Mouse (Mus musculus): ENCODE results near the gene Atp11a.

The Atp11a gene

DNA sequence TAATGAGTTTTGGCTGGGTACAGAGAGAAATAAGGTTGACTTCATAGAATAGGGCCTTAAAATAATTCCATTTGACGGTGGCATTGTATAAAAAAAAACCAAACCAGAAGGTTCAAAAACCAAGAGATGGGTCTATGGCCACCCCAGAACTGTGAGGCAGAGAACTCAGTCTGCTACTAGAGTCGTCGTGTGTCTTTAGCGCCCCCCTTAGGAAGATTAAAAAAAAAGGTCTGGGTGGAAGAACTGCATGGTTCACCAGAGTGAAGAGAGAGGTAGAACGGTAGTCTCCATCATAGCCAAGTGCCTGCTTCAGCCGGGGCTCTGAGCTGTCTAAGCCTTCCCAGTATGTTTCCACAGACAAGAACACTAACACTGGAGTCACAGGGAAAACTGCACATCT, 54.4 kb downstream of the Atp11a start:
- no peak for DNase-seq (ENCODE audit: low read depth, low spot score)

DNA sequence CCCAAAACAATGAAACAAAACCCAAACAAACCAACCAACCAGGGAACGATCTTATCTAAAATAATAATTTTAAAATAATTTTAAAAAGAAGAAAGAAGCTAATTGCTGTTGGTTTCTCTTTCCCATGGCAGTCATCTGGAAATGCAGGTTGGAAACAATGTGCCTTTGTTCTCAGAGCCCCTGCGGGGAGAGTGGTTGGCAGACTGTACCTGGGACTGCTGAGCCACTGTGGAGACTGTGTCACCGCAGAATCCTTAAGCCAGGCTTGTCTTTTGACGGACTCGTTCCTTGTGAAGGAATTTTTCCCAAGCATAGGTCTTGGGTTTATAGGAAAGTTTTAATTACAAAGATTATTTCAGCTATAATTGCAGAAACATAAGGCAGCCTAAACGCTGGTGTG, 59.6 kb downstream of the Atp11a start:
- no peak for DNase-seq (ENCODE audit: low read depth, low spot score)

DNA sequence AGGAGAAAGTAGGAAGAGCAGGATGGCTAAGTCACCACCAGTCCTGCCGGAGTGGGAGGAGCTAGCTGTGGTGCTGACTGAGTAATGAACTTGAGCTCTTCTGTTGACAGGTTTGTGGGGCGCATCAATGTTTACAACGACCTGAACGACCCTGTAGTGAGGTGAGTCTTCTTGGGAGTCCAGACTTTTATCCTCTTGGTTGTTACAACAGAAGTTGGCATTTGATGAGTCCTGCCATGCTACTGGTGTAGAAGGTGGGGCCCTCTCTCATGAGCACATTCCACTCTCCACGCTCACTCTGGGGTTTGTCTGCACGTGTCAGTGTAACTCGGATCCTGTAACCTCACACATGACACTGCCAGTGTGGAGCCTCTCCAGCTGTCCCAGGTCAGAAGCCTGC, 66.1 kb downstream of the Atp11a start:
- no peak for DNase-seq (ENCODE audit: low read depth, low spot score)

DNA sequence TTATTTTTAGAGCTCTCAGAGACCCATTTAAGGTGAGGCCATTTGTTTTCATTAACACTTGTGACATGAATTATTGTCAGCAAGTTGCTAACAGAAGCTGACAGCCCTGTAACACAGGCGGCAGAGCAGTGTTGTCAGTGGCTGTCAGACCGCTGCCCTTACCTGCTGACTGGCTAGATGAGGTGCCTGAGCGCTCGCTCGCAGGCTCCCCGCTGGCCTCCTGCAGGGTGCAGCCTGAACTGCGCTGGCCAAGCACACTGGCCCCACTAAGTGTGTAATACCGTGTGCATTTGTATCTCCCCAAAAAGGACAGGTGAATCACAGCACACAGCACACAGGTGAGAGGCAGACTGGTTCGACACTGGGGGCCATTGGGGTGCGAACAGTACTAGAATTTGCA, 67.7 kb downstream of the Atp11a start:
- DNase-seq (ENCODE audit: low read depth, low spot score) = no peak

DNA sequence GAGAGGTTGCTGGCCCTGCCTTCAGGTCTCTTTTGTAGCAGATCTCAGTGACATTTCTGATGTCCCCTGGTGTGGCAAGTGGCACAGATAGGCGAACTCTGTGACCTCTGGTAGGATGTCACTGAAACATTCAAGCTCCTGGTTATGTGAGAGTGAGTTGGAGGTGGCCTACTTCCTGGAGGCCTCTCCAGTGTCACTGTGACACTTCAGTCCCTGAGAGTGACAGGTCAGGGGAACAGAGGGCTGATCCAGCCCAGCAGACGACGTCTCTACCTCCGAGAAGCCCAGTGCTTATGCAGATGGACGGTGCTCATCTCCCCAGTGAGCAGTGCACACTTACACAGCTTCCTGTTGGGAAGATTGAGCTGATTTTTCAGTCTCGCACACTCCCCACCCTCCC, 68.4 kb downstream of the Atp11a start:
- no peak for DNase-seq (ENCODE audit: low read depth, low spot score)

DNA sequence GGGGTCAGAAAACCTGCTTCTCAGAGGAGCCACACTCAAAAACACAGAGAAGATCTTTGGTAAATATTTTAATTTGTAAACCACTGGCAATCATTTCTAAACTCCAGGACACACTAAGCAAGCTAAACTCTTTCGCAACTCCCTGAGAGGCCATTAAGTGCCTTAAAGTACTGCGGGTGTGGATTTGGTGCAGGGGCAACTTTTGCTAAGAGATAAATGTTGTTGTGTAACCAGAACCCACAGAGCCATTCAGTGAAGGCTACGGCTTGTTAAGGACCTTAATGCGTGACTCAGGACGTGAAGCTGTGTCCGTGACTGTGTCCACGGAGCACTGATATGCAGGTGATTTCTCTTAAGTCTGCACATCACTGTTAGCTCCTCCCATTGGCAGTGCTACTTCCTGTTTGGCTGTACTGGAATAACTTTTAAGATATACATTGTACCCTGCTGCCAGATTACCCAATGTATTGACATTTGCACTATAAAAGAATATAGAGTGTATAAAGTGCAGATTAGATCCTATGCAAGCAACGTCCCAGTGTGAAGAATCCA, 68.9 kb downstream of the Atp11a start:
- no peak for DNase-seq (ENCODE audit: low read depth, low spot score)

DNA sequence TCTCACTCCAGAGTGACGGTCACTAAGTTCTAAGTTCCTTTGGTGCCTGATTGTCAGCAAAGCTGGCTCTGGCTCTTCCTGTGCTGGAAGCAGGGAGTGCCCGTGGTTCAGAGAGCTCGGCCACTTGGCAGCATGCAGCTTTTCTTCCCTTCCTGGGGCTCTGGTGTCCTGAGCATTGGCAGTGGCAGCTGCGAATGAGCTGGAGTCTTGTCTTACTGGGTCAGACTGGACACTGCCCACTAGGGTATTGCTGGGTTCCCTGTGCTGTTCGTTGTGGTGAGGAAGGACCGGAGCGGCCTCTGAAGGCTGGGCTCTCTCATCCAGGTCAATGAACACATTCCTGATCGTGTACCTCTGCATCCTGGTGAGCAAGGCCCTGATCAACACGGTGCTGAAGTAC, 70.3 kb downstream of the Atp11a start:
- no peak for DNase-seq (ENCODE audit: low read depth, low spot score)

DNA sequence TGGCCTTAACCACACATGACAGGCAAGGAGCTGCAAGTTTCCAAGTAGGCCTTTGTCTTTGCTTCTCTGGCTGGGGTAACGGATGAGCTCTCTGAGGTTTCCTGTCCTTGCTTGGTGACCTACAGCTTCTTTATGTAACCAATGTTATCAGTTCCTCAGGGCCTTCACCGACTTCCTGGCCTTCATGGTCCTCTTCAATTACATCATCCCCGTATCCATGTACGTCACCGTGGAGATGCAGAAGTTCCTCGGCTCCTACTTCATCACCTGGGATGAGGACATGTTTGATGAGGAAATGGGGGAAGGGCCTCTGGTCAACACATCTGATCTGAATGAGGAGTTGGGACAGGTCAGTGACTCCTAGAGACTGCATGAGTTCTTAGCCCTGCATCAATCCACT, 71.5 kb downstream of the Atp11a start:
- no peak for DNase-seq (ENCODE audit: low read depth, low spot score)

DNA sequence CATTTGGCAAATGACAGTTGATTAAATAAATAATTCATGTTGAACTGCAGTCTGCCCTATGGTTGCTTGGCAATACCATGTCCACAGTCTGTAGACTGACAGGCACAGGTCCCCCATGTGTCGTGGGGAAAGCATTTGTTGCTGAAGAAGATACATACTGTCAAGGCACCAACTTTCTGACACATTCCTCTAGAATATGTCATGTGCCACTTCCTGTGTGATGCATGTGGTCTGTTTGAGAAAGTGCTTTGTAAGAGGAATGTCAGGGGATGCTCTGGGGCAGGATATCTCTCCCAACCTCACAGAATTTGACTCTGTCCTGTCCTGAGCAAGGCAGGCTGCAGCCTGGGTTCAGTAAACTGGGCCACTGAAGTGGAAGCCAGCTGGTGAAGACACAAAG, 72.6 kb downstream of the Atp11a start:
- DNase-seq (ENCODE audit: low read depth, low spot score) = no peak

DNA sequence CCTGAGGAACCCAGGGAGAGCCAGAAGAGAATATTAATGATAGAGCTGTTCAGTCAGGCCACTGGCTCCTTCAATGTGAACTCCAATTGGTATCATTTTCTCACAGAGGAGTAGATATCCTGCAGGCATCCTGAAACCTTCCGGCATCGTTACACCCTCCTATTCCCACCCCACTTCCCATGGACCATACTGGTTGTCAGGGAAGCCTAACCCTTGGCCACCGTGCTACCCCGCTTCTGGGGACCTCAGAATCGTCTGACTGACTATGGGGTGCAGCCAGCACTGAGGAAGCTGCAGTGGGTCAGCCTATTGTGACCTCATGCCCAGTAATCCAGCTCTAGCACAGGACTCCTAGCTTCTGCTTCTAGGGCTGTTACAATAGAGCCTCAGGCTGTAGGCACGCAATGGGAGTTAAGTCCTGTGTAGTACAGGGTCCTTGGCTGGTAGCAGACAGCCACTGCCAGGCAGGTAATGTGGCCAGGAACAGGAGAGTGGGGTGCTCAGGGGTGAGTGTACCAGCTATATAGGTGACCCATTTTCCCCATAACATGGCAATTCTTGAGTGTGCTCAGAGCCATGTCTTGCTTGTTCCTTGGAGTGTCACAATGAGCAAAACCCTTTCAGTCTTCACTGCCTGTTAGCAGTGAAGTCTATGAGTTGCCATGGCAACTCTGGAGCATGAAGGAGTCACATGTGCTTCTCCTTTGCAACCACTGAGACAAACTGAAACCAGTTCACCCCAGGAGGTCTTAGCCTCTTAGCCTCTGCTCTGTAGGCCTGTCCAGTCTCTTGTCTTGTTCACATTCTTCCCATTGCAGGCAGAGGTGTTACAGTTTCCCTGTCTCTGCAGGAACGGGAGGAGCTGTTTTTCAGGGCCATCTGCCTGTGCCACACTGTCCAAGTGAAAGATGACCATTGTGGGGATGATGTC, 75.1 kb downstream of the Atp11a start:
- no peak for DNase-seq (ENCODE audit: low read depth, low spot score)

DNA sequence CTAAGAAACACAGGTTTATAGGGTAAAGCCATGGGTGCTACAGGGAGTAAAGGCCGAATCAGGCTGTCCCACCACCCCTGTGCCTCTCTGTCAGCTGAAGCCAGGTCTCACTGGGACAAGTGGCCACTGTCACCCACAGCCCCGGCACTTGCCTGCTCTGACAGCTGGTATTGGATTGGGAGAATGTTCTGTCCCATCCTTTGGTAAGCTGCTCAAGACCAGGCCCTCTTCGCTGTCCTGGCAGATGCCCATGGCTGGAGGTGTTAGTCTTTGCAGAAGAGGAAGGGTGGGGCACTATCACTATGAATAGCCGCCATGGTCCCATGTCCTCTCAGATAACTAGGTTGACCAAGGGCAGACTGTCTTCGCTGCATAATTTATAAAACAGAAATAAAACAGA, 76.8 kb downstream of the Atp11a start:
- no peak for DNase-seq (ENCODE audit: low read depth, low spot score)

DNA sequence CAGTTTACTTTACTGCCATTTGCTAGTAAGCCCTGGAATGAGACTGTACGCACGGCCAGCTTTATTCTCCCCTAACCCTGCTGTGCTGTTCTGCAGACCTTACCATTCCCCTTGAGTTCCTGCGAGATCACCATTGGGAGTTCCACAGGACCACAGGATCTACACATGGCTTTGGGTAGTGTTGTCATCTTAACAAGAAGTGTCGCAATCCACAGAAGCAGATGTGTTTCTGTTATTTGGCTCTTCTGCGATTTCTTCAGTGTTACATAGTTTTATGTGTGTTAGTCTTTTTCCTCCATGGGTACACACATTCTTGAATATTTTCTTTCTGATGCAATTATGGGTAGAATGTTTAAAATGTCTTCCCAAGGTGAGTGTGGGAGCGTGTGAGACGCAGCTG, 84.0 kb downstream of the Atp11a start:
- DNase-seq (ENCODE audit: low read depth, low spot score) = no peak

DNA sequence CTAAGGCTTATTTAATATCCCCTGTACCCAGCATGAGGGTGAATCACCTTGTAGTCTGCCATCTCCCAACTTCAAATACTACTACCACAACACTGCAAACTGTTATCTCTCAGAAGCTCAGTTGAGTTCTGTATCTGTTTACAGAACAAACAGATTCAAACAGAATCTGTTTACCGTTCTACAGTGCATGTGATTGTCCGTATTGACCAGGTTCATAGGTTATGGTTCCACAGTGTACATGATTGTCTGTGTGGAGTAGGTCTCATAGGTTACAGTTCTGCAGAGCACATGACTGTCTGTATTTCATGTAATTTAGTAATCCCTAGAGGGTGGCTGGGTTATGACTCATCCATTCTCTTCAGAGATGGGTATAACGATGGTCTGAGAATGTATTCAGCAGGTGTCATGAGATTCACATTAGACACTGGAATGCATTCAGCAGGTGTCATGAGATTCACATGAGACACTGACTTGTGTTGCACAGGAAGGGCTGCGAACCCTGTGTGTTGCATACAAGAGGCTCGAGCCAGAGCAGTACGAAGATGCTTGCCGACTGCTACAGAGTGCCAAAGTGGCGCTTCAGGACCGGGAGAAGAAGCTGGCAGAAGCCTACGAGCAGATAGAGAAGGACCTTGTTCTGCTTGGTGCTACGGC, 85.7 kb downstream of the Atp11a start:
- DNase-seq (ENCODE audit: low read depth, low spot score) = no peak

DNA sequence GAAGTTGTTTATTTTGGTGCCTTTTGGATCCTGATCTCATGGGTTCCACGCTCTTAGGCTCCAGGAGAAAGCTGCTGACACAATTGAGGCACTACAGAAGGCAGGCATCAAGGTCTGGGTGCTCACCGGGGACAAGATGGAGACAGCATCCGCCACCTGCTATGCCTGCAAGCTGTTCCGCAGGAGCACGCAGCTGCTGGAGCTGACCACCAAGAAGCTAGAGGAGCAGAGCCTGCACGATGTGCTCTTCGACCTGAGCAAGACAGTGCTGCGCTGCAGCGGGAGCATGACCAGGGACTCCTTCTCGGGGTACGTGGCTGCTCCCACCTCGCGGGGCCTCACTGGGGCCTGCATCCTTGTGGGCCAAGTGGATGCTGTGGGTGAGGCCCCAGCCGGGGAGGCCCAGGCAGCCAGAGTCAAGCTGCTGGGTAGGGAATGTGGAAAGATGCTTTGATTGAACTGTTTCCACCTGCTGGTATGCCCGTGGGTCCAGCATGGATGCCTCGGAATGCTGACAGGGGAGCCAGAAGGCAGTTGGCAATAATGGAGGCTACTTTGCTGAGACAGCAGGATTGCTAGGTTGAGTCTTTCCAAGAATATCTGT, 87.6 kb downstream of the Atp11a start:
- no peak for DNase-seq (ENCODE audit: low read depth, low spot score)

DNA sequence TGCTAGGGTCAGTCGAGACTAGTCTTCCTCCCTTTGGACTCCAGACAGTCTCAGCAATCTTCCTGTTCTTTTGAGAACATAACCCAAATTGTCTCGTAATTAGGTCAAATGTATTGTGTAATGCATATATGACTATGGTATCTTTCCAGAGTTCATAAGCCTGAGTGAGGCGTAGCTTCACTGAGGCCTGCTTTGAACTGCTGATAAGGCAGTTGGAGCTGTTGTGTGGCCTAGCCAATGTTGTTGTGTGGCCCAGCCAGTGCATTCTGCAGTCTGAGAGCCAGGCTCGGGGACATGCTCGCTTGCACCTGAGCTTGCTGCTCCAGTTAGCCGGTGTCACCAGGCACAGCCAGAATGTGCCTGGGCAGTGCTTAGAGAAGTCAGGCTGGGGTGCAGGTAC, 89.6 kb downstream of the Atp11a start:
- DNase-seq (ENCODE audit: low read depth, low spot score) = no peak

DNA sequence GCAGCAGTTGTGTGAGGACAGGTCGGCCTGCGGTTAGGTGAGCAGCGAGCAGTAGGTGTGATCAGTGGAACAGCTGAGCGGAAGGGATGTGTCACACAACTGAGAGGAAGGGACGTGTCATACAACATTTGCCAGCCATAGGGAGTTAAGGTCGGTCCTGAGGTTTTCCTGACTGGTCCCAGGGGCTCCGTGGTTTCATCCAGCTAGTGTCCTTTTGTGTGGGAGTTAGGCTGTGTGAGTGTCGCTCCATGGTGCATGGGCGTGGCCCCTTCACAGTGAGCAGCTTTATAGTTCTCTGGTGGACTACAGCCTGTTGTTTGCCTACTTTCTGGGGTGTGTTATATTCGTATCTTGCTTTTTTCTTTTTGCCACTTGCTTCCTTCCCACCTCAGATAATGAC, 94.4 kb downstream of the Atp11a start:
- no peak for DNase-seq (ENCODE audit: low read depth, low spot score)

DNA sequence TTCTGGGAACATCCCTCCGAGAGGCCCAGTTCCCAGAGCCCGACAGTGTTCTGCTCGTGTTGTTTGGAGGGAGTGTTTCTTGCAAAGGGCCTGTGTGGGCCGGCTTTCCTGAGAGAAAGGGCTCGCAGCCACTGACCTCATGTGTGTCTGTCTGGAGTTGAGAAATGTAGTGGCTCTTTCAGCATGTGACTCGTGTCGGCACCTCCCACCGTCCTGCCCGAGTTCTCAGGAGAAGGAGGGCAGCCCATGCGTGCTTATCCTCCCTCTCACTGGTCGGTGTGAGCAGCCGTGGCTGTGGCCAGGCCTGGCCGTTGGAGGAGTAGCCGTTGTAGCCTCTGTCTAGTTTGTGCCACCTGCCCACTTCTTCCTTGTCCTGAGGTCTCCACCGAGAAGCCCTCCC, 99.2 kb downstream of the Atp11a start:
- DNase-seq (ENCODE audit: low read depth, low spot score) = no peak

DNA sequence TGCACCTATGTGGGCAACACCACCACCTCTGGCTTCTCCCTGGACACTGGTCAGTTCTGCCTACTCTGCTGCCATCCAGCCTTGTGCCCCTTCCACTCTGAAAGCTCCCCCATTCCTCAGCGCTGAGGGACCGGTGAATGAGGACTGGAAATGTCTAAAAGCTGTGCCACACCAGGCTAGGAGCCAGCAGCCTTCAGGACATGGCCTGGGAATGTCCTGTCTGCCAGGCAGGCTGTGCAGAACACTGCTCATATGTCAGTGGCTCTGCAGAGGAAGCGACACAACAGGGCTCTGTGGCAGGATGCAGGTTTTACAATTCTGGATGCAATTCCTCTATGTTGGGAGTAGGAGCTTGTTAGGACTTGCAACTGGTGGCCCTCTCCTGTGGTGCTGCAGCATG, 106.2 kb downstream of the Atp11a start:
- no peak for DNase-seq (ENCODE audit: low read depth, low spot score)

DNA sequence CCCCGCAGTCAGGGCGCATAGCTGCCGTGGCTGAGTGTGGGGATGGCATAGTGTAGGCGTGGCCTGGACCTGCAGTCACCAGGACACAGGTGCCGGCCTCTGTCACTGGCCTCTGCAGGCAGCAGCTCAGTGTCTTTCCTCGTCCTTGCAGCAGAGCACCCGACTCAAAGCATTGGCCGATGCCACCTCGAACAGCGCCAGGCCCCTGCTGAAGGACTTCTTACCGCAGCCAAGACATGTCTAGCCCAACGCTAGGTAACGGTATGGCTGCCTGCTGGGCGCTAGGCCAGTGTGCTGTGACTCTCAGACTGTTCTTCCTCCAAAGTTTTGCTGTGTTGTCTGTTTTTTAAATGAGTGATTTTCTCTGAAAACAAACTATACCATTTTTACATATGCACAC, 106.8 kb downstream of the Atp11a start:
- DNase-seq (ENCODE audit: low read depth, low spot score) = no peak

DNA sequence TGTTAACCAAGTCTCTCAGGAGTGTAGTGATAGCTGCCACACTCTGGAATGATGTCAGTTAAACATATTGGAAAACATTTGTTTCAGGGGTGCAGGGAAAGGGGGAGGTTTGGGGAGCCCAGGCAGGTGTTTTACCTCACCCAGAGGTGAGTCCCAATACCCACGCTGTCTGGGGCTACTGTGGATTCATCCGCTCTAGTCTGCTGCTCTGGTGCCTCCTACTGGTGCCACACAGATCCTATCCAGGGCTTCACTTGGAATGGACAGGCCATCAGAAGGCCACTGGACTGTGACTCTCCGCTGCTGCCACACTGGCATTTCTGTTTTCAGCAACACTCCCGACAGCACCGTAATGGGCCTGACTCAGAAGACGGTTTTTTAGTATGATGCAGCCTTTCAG, 109.0 kb downstream of the Atp11a start:
- no peak for DNase-seq (ENCODE audit: low read depth, low spot score)

DNA sequence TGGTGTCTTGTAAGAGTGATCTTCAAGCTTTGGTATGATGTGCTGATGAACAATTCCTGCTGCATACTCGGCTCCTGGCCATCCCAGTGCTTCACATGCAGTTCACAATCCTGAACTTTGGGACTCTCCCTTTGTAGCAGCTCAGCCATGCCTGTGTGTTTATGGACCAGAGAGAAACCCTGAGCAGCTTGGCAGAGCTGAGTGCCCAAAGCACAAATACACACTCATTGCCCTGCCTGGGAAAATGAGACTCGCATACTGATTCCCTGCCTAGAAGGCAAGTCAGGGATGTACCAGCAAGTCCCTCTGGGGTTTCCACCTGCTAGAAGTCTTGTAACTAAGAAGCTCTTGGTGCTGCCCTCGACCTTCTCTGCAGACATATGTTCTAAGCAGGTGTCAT, 112.8 kb downstream of the Atp11a start:
- no peak for DNase-seq (ENCODE audit: low read depth, low spot score)

DNA sequence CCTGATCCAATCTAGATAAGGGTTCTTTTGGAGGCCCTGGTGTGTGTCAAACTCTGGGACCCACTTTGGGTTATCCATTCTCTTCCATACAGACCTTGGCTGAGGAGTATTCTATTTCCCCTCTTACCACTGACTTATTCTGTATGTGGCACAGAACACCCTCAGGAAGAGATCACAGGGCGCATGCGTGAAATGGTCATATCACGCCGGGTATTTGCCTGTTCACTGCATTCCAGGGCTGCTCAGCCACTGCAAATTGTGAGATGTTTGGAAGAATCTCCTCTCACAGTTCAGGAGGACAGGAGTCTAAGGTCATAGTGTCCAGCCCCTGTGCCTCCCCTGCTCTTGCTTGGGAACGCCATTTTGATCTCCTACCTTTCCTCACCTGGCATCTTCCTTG, 113.8 kb downstream of the Atp11a start:
- no peak for DNase-seq (ENCODE audit: low read depth, low spot score)

DNA sequence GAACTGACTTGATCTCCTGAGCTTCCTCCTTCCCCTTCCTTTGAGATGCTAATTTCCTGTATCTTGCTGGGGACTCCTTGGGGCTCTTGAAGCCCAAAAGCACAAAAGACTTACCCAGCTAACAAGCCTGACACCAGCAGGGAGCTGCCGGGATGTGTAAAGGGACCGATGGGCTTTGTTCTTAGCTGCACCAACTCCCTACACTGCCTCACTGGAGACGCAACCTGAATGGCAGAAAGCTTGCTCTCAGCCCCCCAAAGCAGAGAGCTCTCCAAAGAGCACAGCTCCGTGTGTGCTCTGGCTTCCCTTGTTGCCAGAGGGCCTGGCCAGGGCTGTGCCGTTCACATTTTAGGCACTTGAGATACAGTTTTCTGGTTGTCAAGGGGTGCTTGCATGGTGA, 114.6 kb downstream of the Atp11a start:
- DNase-seq (ENCODE audit: low read depth, low spot score) = no peak

All from embryo, embryonic 11.5 days (tissue).